Mouse (Mus musculus) heart, postnatal 36 days (tissue): ENCODE data around the gene Crb3. TPM values are rescaled to one million over a fixed set of nuclear protein-coding genes. Genes with fewer than 3 reads are reported as not detected.
A peak's percentile ranks its signal among the peaks of the same experiment; 100 is the strongest.

Experiments
- DNase-seq, 2 experiments: peaks; one replicate each; pipeline ENCODE4 v3.0.0; 2021 to 2022
- intact Hi-C: fragments of 180-260 bp; cut with DNase I; formaldehyde crosslinking; loops from one replicate; pipeline ENCODE4 v1.15.1; 2025
- total RNA-seq, 2 experiments: library from RNA; stranded (reverse); gene quantifications; 2 replicates each; pipeline ENCODE4 v1.2.3; 2021

The Crb3 gene
- total RNA-seq, 2 experiments from 2014 or later: 0.35 TPM; not detected in 1

- intact Hi-C loops: loop anchor here (1.0 to 10.0 kb wide), 3 partner anchors 36 to 274 kb away; no protein-coding TSS in a partner anchor
- DNase-seq: peak; percentile 95 to 97
Measured at GRCm38 (mm10) chr17:57060231-57060801, 1.4 kb downstream of the Crb3 start.

- intact Hi-C loops: loop anchor here (2.0 to 10.0 kb wide), 2 partner anchors 106 to 274 kb away; no protein-coding TSS in a partner anchor
- no peak for DNase-seq
Measured at GRCm38 (mm10) chr17:57061069-57061468, 2.2 kb downstream of the Crb3 start.

GRCm38 (mm10) chr17:57062011-57062521 is 3.2 kb downstream of the Crb3 start:
- intact Hi-C loops: loop anchor here (10.0 kb wide), 1 partner anchor 273 kb away; no protein-coding TSS in a partner anchor
- DNase-seq: no peak

GRCm38 (mm10) chr17:57062548-57062947 is 3.6 kb downstream of the Crb3 start:
- no peak for DNase-seq
- intact Hi-C loops: loop anchor here (10.0 kb wide), 1 partner anchor 272 kb away; no protein-coding TSS in a partner anchor

- DNase-seq: no peak
- intact Hi-C loops: loop anchor here (10.0 kb wide), 1 partner anchor 272 kb away; no protein-coding TSS in a partner anchor
Measured at GRCm38 (mm10) chr17:57063031-57063430, 4.1 kb downstream of the Crb3 start.

GRCm38 (mm10) chr17:57066908-57067307 is 8.0 kb downstream of the Crb3 start:
- intact Hi-C loops: loop anchor here (10.0 kb wide), 1 partner anchor 268 kb away; no protein-coding TSS in a partner anchor

GRCm38 (mm10) chr17:57070272-57070671 is 11.4 kb downstream of the Crb3 start:
- DNase-seq: no peak
- intact Hi-C loops: no loop called here

More at GRCm38 (mm10) chr17:57066908-57067307, 8.0 kb downstream of the Crb3 start:
- DNase-seq: no peak

GRCm38 (mm10) chr17:57070699-57071098 is 11.8 kb downstream of the Crb3 start:
- intact Hi-C loops: no loop called here
- no peak for DNase-seq

GRCm38 (mm10) chr17:57076916-57077315 is 18.0 kb downstream of the Crb3 start:
- no peak for DNase-seq
- intact Hi-C loops: no loop called here

GRCm38 (mm10) chr17:57078336-57078735 is 19.4 kb downstream of the Crb3 start, which contains the start of gene Dennd1c:
Dennd1c (minus strand) TSS chr17:57078514.
- intact Hi-C loops: no loop called here
- peak in 1 of 2 experiments; percentile 30 for DNase-seq

GRCm38 (mm10) chr17:57079919-57080318 is 21.0 kb downstream of the Crb3 start:
- intact Hi-C loops: no loop called here
- DNase-seq: no peak

GRCm38 (mm10) chr17:57081234-57081842 is 22.4 kb downstream of the Crb3 start:
- intact Hi-C loops: no loop called here
- no peak for DNase-seq

GRCm38 (mm10) chr17:57082481-57082880 is 23.6 kb downstream of the Crb3 start:
- intact Hi-C loops: no loop called here
- no peak for DNase-seq

- intact Hi-C loops: no loop called here
- DNase-seq: no peak
Measured at GRCm38 (mm10) chr17:57085970-57086757, 27.3 kb downstream of the Crb3 start.

- intact Hi-C loops: no loop called here
- DNase-seq: peak in 1 of 2 experiments; percentile 35
Measured at GRCm38 (mm10) chr17:57087049-57087832, 28.3 kb downstream of the Crb3 start, which contains the start of gene Tubb4a. Tubb4a (minus strand) TSS chr17:57087782.

- intact Hi-C loops: no loop called here
- no peak for DNase-seq
Measured at GRCm38 (mm10) chr17:57094222-57094621, 35.3 kb downstream of the Crb3 start.

GRCm38 (mm10) chr17:57095855-57096622 is 37.1 kb downstream of the Crb3 start:
- DNase-seq: peak; percentile 55 to 66
- intact Hi-C loops: loop anchor here (1.0 to 2.0 kb wide), 4 partner anchors 36 to 239 kb away; partner anchors contain the start of gene Alkbh7

- DNase-seq: peak; percentile 89 to 90
- intact Hi-C loops: loop anchor here (1.0 to 2.0 kb wide), 4 partner anchors 36 to 238 kb away; partner anchors contain the start of gene Alkbh7
Measured at GRCm38 (mm10) chr17:57096623-57096920, 37.7 kb downstream of the Crb3 start.

GRCm38 (mm10) chr17:57098321-57098720 is 39.4 kb downstream of the Crb3 start:
- DNase-seq: no peak
- intact Hi-C loops: no loop called here
